Mouse (Mus musculus) neural tube, embryonic 10.5 days (tissue): ENCODE results near the gene Otud3.

Experiments used
- DNase-seq: peaks from one replicate; pipeline ENCODE4 v3.0.0-alpha.2; 2017; ENCODE audit warnings: low spot score; ENCODE audit errors: extremely low spot score

Otud3 gene

DNA sequence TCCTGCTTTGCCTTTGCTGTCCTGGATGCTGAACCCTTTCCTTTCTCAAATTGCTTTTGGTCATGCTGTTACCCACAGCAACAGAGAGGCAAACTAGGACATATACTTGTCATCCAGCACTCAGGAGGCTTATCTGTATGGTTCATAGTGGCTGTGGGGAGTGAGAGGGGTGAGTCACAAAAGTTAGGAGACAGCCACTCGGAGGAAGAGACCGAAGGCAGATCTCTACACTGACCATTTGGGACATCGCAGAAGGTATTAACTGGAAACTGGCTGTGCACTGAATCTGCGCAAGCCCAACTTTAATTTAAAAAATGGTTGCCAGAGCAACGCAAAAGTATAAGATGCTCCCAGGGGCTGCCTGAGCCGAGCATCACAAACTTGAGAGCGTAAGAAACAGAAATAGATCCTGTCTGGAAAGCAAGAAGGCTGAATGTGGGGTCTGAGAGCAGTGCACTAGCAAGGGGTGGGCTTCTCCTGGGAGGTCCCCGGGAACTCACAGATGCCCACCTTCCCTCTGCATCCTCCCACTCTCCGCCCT lies 58.6 kb downstream of the Otud3 start:
- DNase-seq = no peak

GRCm38 (mm10) chr4:138852961-138853360 lies 60.8 kb downstream of the Otud3 start:
- DNase-seq = no peak

DNA sequence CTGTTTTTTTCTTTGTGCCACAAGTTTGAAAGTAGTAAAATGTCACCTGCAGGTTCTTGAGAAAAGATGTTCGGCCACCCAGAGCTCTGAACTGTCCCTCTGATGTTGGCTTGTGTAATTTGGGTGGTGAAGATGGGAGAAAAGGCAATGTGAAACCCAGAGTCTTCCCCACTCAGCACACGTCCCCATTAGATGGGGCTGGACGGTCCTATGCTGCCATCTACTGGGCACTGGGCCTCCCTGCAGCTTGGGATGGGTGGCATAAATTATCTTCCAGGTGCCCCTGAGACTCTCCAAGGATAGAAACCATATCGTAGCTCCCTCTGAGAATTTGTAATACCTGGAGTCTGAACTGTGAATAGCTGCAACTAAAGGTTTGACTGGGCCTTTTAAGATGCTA lies 62.3 kb downstream of the Otud3 start:
- DNase-seq = peak; percentile 75
